ENCODE assay signal across 15 mouse cellular contexts in genomic region chr19:40349281-40349680, GRCm38 (mm10).
A peak's percentile ranks its signal among the peaks of the same experiment; 100 is the strongest.
DNase-seq lines count a peak whose midpoint lies in the region; ATAC-seq and TF ChIP-seq lines count a peak whose summit lies in the region.
"Had no signal": no experiment of that assay in that cellular context is flagged by ENCODE, and none has a peak within 500 bp of the region (broad histone marks: within the 10 kb centered on the region; RNA-seq: fewer than 3 reads in every experiment).

No protein-coding gene starts in this region.

- no peak for ATAC-seq in forebrain, embryonic 11.5 days (replicated peaks; ENCODE audit: low FRiP score)
- no peak for ATAC-seq in limb, embryonic 13.5 days (ENCODE audit: low FRiP score, low read depth)
- no peak for ATAC-seq in hindbrain, embryonic 15.5 days (ENCODE audit: low FRiP score, low read depth)
- no peak for ATAC-seq in midbrain, embryonic 16.5 days
- ATAC-seq: liver, embryonic 12.5 days had no signal

- 75% methylated on average over 3 of the region's 3 CpGs for WGBS in forebrain, embryonic 10.5 days
- WGBS in forebrain, embryonic 11.5 days = 69% methylated on average over 3 of the region's 3 CpGs
- 75% methylated on average over 3 of the region's 3 CpGs for WGBS in limb, embryonic 13.5 days
- 79% methylated on average over 3 of the region's 3 CpGs for WGBS in limb, embryonic 10.5 days
- WGBS in hindbrain, embryonic 15.5 days = 65% methylated on average over 3 of the region's 3 CpGs
- WGBS in midbrain, embryonic 16.5 days = 46% methylated on average over 3 of the region's 3 CpGs

- no peak overlapping the region for H3K4me2 ChIP-seq in forebrain, embryonic 11.5 days (ENCODE audit: low read depth, low read length, severe bottlenecking)
- H3K4me2 ChIP-seq in limb, embryonic 13.5 days (replicated peaks) = no peak overlapping the region
- H3K4me2 ChIP-seq in hindbrain, embryonic 15.5 days = no peak overlapping the region
- no peak overlapping the region for H3K4me2 ChIP-seq in midbrain, embryonic 16.5 days (ENCODE audit: low read length)
- H3K4me2 ChIP-seq: embryonic facial prominence, embryonic 13.5 days; liver, embryonic 12.5 days had no signal

- no peak for TF ChIP-seq CTCF in gastrocnemius, adult 2 months (IDR thresholded peaks at IDR 0.05)

- intact Hi-C loops in left cerebral cortex, postnatal 36 days (cut with DNase I) = loop anchor here (5.0 kb wide), 1 partner anchor 33 kb away; no protein-coding TSS in a partner anchor
- intact Hi-C loops in gastrocnemius, adult 2 months (cut with DNase I) = no loop called here

- H3K9ac ChIP-seq in forebrain, embryonic 11.5 days (ENCODE audit: low read length) = no peak overlapping the region
- no peak overlapping the region for H3K9ac ChIP-seq in limb, embryonic 13.5 days
- no peak overlapping the region for H3K9ac ChIP-seq in hindbrain, embryonic 15.5 days
- no peak overlapping the region for H3K9ac ChIP-seq in midbrain, embryonic 16.5 days (ENCODE audit: low read depth, low read length)
- H3K9ac ChIP-seq: embryonic facial prominence, embryonic 13.5 days; liver, embryonic 12.5 days had no signal

- DNase-seq in forebrain, embryonic 10.5 days (ENCODE audit: extremely low spot score, low spot score) = no peak
- DNase-seq in forebrain, embryonic 11.5 days (ENCODE audit: low spot score) = no peak
- DNase-seq in limb, embryonic 10.5 days (ENCODE audit: low spot score) = no peak
- no peak for DNase-seq in left cerebral cortex, postnatal 36 days (ENCODE audit: low spot score in 2 of 2)
- no peak for DNase-seq in gastrocnemius, adult 2 months
- DNase-seq: adrenal gland, postnatal 14 days; cerebellum, adult 8-10 months; gastrocnemius, postnatal 10 days; right cerebral cortex, postnatal 4 days had no signal

- no peaks in the 10 kb centered on the region for H3K27me3 ChIP-seq in forebrain, embryonic 10.5 days (ENCODE audit: poor library complexity, severe bottlenecking)
- H3K27me3 ChIP-seq in forebrain, embryonic 11.5 days (ENCODE audit: control insufficient read depth, insufficient read depth, low read length) = no peaks in the 10 kb centered on the region
- H3K27me3 ChIP-seq in limb, embryonic 13.5 days = no peaks in the 10 kb centered on the region
- no peaks in the 10 kb centered on the region for H3K27me3 ChIP-seq in limb, embryonic 10.5 days (ENCODE audit: low read depth, poor library complexity, severe bottlenecking)
- H3K27me3 ChIP-seq in hindbrain, embryonic 15.5 days = no peaks in the 10 kb centered on the region
- H3K27me3 ChIP-seq in midbrain, embryonic 16.5 days (ENCODE audit: control insufficient read depth, insufficient read depth, low read depth, low read length) = no peaks in the 10 kb centered on the region
- H3K27me3 ChIP-seq: embryonic facial prominence, embryonic 13.5 days; liver, embryonic 12.5 days; megakaryocyte, embryonic 14.5 days had no signal

- H3K27ac ChIP-seq in forebrain, embryonic 10.5 days = peak overlapping the region; percentile 76; the same call in 1 of the 2 replicates
- no peak overlapping the region; the same call in 1 of the 2 replicates for H3K27ac ChIP-seq in forebrain, embryonic 11.5 days (ENCODE audit: low read depth, low read length)
- H3K27ac ChIP-seq in limb, embryonic 13.5 days = 0 out of 2 replicates have a peak overlapping the region, but pooled peaks have one; percentile 52
- no peak overlapping the region for H3K27ac ChIP-seq in limb, embryonic 10.5 days
- peak overlapping the region; percentile 46; the same call in 1 of the 2 replicates for H3K27ac ChIP-seq in hindbrain, embryonic 15.5 days (replicated peaks)
- H3K27ac ChIP-seq in midbrain, embryonic 16.5 days (ENCODE audit: low read length) = peak overlapping the region; percentile 55
- no peak overlapping the region for H3K27ac ChIP-seq in gastrocnemius, adult 2 months
- H3K27ac ChIP-seq: embryonic facial prominence, embryonic 13.5 days; liver, embryonic 12.5 days had no signal

- H3K9me3 ChIP-seq in forebrain, embryonic 10.5 days = no peaks in the 10 kb centered on the region
- no peaks in the 10 kb centered on the region for H3K9me3 ChIP-seq in forebrain, embryonic 11.5 days (ENCODE audit: control insufficient read depth, low read length)
- H3K9me3 ChIP-seq in limb, embryonic 13.5 days = no peaks in the 10 kb centered on the region
- no peaks in the 10 kb centered on the region for H3K9me3 ChIP-seq in limb, embryonic 10.5 days (replicated peaks)
- H3K9me3 ChIP-seq in hindbrain, embryonic 15.5 days = no peaks in the 10 kb centered on the region
- H3K9me3 ChIP-seq in midbrain, embryonic 16.5 days (replicated peaks; ENCODE audit: control insufficient read depth, low read length, poor library complexity, severe bottlenecking) = no peaks in the 10 kb centered on the region
- H3K9me3 ChIP-seq: embryonic facial prominence, embryonic 13.5 days; liver, embryonic 12.5 days; megakaryocyte, embryonic 14.5 days had no signal

- peaks cover 28% of the 10 kb centered on the region for H3K4me1 ChIP-seq in forebrain, embryonic 10.5 days
- H3K4me1 ChIP-seq in forebrain, embryonic 11.5 days (replicated peaks; ENCODE audit: control insufficient read depth, insufficient read depth, low read length) = peaks cover 10% of the 10 kb centered on the region
- H3K4me1 ChIP-seq in limb, embryonic 13.5 days = no peaks in the 10 kb centered on the region
- H3K4me1 ChIP-seq in limb, embryonic 10.5 days = no peaks in the 10 kb centered on the region
- peaks cover 32% of the 10 kb centered on the region for H3K4me1 ChIP-seq in hindbrain, embryonic 15.5 days (replicated peaks)
- peaks cover 15% of the 10 kb centered on the region; the same call in 1 of the 2 replicates for H3K4me1 ChIP-seq in midbrain, embryonic 16.5 days (ENCODE audit: control insufficient read depth, insufficient read depth, low read length)
- H3K4me1 ChIP-seq: liver, embryonic 12.5 days had no signal

- no peaks in the 10 kb centered on the region for H3K36me3 ChIP-seq in forebrain, embryonic 10.5 days (replicated peaks)
- H3K36me3 ChIP-seq in forebrain, embryonic 11.5 days (ENCODE audit: control insufficient read depth, insufficient read depth, low read length) = no peaks in the 10 kb centered on the region
- peaks cover 9% of the 10 kb centered on the region for H3K36me3 ChIP-seq in limb, embryonic 13.5 days
- H3K36me3 ChIP-seq in limb, embryonic 10.5 days = no peaks in the 10 kb centered on the region
- peaks cover 16% of the 10 kb centered on the region; the same call in 1 of the 2 replicates for H3K36me3 ChIP-seq in hindbrain, embryonic 15.5 days
- peaks cover 5% of the 10 kb centered on the region; the same call in 1 of the 2 replicates for H3K36me3 ChIP-seq in midbrain, embryonic 16.5 days (ENCODE audit: control insufficient read depth, insufficient read depth, low read length)
- H3K36me3 ChIP-seq: embryonic facial prominence, embryonic 13.5 days had no signal

- no peak overlapping the region for H3K4me3 ChIP-seq in forebrain, embryonic 10.5 days
- no peak overlapping the region for H3K4me3 ChIP-seq in forebrain, embryonic 11.5 days (ENCODE audit: low read depth, low read length)
- no peak overlapping the region for H3K4me3 ChIP-seq in limb, embryonic 13.5 days
- H3K4me3 ChIP-seq in limb, embryonic 10.5 days = no peak overlapping the region
- no peak overlapping the region for H3K4me3 ChIP-seq in hindbrain, embryonic 15.5 days
- H3K4me3 ChIP-seq in midbrain, embryonic 16.5 days (ENCODE audit: low read depth, low read length) = no peak overlapping the region
- H3K4me3 ChIP-seq in gastrocnemius, adult 2 months = no peak overlapping the region
- H3K4me3 ChIP-seq: embryonic facial prominence, embryonic 13.5 days; liver, embryonic 12.5 days; megakaryocyte, embryonic 14.5 days had no signal

Comparison
In these comparisons a context has a peak if more than half of its experiments do, and no peak if none do; other contexts are left out.
1. H3K27ac ChIP-seq: peak in forebrain, embryonic 10.5 days (single experiment), limb, embryonic 13.5 days (single experiment), hindbrain, embryonic 15.5 days (single experiment) and midbrain, embryonic 16.5 days (single experiment); none in forebrain, embryonic 11.5 days (single experiment), limb, embryonic 10.5 days (single experiment) and gastrocnemius, adult 2 months (single experiment).